Mouse (Mus musculus) kidney, adult 8-10 months (tissue): ENCODE data around the gene Trabd2b.

Experiments
- DNase-seq, 2 experiments: peaks; one replicate each; pipeline ENCODE4 v3.0.0; 2022

Gene Trabd2b

GRCm38 (mm10) chr4:114542136-114542535 lies 135.6 kb downstream of the Trabd2b start:
- peak; percentile 39 for DNase-seq

DNA sequence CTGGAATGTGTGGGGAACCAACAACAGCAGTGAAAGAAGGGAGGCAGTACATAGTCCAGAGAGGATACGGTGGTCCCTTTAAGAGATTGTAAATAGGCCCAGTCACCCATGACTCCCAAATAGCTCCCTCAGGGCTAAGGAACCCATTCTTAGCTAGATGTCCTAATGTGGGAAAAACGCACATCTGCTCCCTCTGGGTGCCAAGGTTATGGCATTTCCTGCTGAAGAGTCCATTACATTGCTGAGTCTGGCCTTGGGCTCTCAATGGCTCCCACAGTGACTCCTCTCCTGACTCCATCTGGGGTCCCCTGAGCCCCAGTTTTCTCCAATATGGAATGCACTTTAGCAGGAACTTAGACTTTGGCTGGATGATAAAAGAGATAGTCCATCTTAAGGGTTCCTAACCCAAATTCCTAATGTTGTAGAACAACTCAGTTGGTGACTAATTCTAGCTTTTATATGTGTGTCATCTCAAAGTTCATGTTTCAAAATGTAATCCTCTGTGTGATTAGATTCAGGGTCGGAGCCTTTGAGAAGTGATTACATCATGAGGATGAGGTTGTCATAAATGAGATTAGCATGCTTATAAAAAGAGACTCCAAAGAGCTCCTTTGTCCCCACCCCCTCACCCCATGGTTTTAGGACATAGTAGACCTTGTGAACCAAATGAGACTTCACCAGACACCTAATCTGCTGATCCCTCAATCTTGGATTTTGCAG lies 139.1 kb downstream of the Trabd2b start:
- no peak for DNase-seq

DNA sequence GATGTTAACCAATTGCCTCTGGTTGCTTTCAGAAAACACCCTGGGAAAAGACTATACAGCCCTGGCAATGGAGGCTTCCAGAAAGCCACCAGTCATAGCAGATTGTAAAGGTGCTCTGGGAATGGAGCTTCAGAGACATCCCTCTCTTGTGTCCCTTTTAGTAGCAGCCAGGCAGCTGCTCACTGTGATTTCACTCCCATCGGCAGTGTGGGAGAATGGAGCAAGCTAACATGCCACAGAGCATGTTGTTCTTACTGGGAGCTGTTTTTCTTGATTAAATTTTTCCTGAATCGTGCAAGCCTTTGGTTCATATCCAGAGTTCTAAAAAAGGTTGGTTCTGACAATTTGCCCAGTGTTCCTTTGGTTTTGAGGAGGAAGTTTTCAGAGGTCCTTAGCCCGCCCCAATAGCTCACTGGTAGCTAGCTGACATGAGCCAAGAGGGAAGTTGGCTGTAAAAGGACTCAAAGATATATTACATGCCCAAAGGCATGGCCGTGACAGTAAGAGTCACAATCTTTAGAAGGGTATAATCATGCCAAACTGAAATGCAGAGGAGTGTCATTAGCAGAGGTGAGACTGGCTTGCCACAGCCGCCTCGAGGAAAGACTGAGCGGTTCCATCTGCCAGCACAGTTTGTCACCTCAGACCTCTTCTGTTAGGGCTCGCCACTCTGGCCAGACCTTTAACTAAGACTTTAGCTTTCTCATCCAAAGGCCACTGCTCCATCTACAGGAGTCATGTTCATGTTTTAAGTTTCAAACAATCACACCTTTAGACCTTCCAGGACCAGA lies 141.3 kb downstream of the Trabd2b start:
- no peak for DNase-seq

- DNase-seq = no peak
Measured at GRCm38 (mm10) chr4:114549487-114549886, 143.0 kb downstream of the Trabd2b start.

DNA sequence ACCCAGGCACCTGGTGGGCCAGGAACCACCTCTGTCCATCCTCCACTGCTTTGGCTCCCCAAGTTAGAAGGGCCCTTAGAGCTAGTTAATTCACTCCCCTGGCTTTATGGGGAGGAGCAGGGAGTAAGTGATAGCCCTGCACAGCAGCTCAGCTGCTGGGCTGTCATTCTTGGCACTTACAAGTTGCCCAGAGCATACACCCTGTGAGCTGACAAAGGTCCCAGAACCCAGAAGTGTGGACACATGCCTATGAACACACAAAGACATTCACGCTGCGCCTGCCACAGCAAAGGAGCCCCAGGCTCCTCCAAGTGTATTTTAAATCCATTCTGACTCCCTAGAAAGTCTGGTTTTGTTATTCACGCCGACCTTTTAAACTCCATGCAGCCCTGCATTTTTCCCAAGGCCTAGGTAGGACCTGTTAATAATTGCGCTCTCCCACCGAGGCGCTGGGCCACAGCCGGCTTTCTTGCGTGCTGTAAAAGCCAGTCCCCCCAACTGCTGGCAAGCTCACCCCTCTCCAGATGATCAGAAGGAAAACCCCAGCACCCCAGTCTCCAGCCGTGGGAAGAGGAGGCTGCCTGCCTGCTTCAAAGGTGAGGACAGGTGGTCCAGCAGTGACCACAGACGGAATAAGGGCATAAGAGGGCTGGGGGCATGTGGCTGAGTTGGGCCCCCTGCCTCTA lies 144.1 kb downstream of the Trabd2b start:
- DNase-seq = no peak

- DNase-seq = no peak
Measured at GRCm38 (mm10) chr4:114556880-114557279, 150.4 kb downstream of the Trabd2b start.

GRCm38 (mm10) chr4:114557731-114558130 lies 151.2 kb downstream of the Trabd2b start:
- DNase-seq = no peak

- peak; percentile 68 to 75 for DNase-seq
Measured at GRCm38 (mm10) chr4:114558487-114558886, 152.0 kb downstream of the Trabd2b start.

DNA sequence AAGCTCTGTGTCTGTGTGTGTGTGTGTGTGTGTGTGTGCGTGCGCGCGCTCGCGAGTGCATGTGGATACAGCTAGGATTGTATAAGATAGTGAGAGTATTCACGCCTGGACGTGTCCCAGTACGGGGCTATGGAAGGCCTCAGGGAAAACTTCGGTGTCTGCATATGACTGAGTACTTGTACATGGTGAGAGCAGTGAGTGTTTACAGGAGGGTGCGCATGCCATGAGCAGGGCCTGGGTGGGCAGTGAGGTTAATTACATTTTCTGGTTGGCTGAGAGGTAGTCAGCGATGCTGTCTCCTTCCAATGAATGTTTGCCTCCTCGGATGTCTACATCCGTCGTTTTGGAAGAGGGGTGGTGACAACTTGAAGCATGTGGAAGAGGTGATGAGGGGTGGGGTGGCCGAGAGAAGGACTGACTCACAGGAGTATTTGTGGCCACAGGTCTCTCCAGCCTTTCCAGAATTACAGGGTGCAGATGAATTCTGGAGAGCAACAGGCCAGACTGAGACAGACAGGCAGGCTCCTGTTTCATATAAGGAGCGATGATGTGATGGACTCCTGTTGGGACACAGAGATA lies 154.2 kb downstream of the Trabd2b start:
- DNase-seq = no peak

DNA sequence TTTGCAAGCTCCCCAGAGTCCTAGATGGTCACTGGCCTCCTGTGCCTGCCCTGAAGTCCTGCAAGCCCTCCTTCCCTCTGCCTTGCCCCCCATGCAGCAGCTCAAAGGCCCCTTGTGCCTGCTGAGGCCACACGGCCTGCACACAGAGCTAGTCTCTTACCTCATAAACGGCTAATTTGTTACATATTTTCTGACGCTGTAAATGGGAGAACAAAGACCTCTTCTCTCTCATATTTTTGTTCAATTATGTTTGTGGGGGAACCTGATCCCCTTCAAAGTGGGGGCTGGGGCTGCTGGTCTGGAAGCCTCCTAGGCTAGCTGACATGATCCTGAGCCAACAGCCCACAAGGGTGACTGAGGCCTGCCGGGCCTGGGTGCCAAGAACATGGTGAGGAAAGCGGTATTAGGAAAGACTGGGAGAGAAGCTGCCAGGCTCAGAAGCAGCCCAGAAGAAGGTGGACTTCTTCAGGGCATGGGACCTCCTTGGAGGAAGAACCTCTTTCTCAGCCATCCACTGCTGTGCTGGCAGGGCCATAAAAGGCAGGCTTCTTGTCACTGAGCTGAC lies 157.7 kb downstream of the Trabd2b start:
- no peak for DNase-seq

DNA sequence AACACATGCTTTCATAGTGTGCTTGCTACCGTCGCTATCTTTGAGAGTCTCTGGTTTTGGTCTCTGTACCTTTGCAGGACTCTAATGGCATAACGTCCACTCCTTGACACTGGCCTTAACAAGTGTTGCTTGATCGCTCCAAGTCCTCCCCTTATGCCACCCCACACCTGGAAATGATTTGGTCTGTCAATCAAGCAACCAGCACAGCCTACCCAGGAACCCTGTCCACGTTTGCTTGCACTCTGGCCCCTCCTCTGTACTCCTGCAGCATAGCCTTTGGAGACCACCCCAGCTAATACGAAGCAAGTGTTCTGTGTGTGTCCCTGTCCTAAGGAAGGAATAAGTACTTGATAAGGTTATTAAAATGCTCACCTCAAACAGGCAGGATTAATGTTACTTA lies 161.1 kb downstream of the Trabd2b start:
- no peak for DNase-seq

GRCm38 (mm10) chr4:114568081-114568605 lies 161.6 kb downstream of the Trabd2b start:
- no peak for DNase-seq

GRCm38 (mm10) chr4:114578153-114578950 lies 171.8 kb downstream of the Trabd2b start:
- peak in 1 of 2 experiments; percentile 14 for DNase-seq

- DNase-seq = no peak
Measured at GRCm38 (mm10) chr4:114583546-114584144, 177.1 kb downstream of the Trabd2b start.

GRCm38 (mm10) chr4:114584686-114585085 lies 178.2 kb downstream of the Trabd2b start:
- DNase-seq = no peak

DNA sequence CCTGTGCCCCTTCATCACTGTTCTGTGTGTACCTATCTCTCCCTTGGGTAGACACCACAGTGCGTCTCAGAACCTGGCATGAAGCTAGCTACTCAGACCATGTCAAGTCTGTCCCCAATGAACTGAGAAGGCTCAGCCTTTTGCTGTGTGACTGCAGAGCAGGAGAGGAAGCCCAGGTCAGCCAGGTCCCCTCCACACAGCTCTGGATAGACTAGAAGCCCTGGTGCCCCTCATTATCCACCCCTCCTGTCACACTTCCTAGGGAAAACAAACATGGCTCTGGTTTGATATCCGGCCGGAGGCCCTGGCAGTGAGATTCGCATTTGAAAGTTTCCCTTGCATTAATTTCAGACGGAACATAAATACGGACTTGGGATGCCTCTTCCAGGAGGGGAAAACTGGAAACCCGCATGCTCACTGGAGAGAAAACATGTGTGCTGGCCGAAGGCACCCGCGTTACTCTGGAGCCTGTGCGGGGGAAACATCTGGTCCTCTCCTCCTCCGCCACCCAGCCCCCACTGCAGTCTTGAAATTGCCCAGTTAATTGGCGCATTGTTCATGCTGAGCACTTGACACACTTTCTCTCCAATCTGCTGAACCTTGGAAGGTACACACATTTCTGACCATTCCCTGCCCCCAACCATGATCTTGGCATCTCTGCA lies 187.2 kb downstream of the Trabd2b start:
- DNase-seq = no peak

- DNase-seq = no peak
Measured at GRCm38 (mm10) chr4:114595188-114595701, 188.7 kb downstream of the Trabd2b start.

DNA sequence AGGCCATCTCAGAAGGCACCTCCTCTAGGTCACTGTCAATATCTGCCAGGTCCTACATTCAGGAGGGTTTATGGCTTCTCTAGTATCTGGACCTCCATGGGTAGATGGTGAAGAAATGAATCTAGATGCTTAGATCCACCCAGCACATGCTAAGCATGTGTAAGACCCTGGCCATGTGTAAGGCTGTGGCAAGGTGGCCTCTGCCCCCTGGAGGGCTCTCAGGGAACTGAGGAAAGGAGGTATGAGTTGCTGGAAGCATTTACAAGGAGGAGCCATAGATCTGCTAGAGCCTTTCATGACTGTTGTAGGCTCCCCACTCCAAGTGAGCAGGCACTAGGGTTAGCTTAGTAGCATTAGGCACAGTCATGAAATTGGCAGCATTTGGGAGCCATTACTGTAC lies 192.6 kb downstream of the Trabd2b start:
- DNase-seq = peak in 1 of 2 experiments; percentile 52

DNA sequence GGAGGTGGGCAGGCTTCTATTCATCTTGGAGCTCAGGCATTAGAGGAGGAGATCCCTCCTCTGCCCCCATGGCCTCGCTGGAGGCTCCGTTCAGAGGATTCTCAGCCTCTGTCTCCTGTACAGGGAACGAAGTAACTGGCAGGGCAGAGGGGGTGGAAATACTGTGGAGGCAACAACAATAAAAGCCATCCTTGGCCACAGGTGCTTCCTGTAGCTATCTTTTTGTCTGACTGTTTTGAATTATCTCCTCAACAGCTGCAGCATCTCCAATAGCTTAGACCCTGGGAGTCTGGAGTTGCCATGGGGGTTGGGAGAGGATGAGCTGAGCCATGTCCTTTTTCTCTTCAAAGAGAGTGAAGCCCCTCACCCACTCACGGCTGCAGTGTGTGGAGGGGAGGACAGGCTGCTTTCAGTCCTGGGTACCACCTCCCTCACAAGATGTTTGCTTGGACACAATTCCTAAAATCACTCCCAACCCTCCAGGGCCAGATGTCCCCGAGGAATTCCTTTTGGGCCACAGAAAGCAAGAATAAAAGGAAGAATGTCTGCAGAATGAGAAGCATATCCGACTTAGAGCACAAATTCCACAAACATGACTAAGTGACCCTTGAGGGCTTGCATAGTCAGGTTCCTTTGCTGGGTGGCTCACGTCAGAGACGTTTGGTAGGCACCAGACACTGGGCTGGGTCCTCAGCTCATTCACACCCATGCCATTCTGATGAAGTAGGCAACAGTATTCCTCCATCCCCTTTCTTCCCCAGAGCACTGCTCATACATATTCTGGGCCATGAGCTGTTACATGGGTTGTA lies 194.9 kb downstream of the Trabd2b start:
- DNase-seq = no peak

GRCm38 (mm10) chr4:114605670-114606069 lies 199.1 kb downstream of the Trabd2b start:
- DNase-seq = no peak
